Mouse (Mus musculus) forebrain, embryonic 15.5 days (tissue): ENCODE measurements around the gene Asxl2. TPM values are rescaled to one million over a fixed set of nuclear protein-coding genes. Genes with fewer than 3 reads are reported as not detected.
"Not testable (repeated sequence)": the region's sequence is repeated elsewhere in the genome, so short reads cannot be mapped to it uniquely, and the experiment has no call there.

Experiments used
- ATAC-seq: fragments of 200-750 bp; cut with Nextera tagmentation; replicated peaks from 2 replicates; pipeline ENCODE4 v1.8.0; 2017; ENCODE audit warnings: mild to moderate bottlenecking, moderate TSS enrichment, moderate library complexity
- H3K27ac ChIP-seq: fragments of 300-500 bp; sonication (generic); replicated peaks from 2 replicates; pipeline ENCODE4 v1.5.1; 2015; ENCODE audit warnings: mild to moderate bottlenecking, inconsistent platforms
- H3K27me3 ChIP-seq: fragments of 300-500 bp; sonication (generic); 2 replicates; pipeline ENCODE4 v1.6.1; 2015; ENCODE audit warnings: inconsistent platforms
- H3K36me3 ChIP-seq: fragments of 300-500 bp; sonication (generic); 2 replicates; pipeline ENCODE4 v1.6.1; 2015; ENCODE audit warnings: mild to moderate bottlenecking, inconsistent platforms
- H3K4me1 ChIP-seq: fragments of 300-500 bp; sonication (generic); 2 replicates; pipeline ENCODE4 v1.6.1; 2015; ENCODE audit warnings: inconsistent platforms
- H3K4me2 ChIP-seq: fragments of 300-500 bp; sonication (generic); replicated peaks from 2 replicates; pipeline ENCODE4 v1.6.1; 2015; ENCODE audit warnings: mild to moderate bottlenecking, inconsistent platforms
- H3K4me3 ChIP-seq: fragments of 300-500 bp; sonication (generic); 2 replicates; pipeline ENCODE4 v1.5.1; 2015; ENCODE audit warnings: mild to moderate bottlenecking, inconsistent platforms
- H3K9ac ChIP-seq: fragments of 300-500 bp; sonication (generic); replicated peaks from 2 replicates; pipeline ENCODE4 v1.6.1; 2015; ENCODE audit warnings: mild to moderate bottlenecking, inconsistent platforms
- H3K9me3 ChIP-seq: fragments of 300-500 bp; sonication (generic); 2 replicates; pipeline ENCODE4 v1.6.1; 2016; ENCODE audit warnings: inconsistent platforms
- WGBS: fragments of 180-500 bp; shearing (Covaris S2); methylation state at CpG from one replicate; pipeline ENCODE4 v1.1.7; 2015; ENCODE audit warnings: mixed read lengths; 5-methylcytosine and 5-hydroxymethylcytosine counted together
- polyA plus RNA-seq: library from polyadenylated mRNA; unstranded; fragments of >200 nt; fragmentation: Nextera tagmentation; extraction: Ambion mirVana; gene quantifications from 2 replicates; pipeline ENCODE4 v1.2.1, GENCODE M21; 2015

Gene Asxl2
- polyA plus RNA-seq, 1 experiment from 2014 or later = 14.4 TPM

DNA sequence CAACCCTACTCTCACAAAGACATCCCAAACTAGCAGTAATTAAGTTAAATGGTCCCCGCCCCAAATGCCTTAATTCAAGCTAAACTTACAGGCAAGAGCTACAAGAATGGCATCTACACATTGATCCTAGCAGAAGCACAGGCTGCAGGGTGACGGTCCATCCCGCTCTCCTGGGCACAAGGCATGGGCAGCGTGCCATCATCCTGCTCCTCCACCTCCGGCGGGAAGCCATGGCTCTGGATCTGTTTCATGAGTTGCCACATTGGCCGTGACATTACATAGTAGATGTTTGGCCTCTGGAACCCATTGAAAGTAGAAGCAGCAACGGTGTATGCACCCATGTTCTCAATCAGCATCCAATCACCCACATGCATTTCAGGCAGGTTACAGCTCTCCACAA, 95.1 kb downstream of the Asxl2 start:
- not testable (repeated sequence) for H3K4me1 ChIP-seq, H3K4me2 ChIP-seq, H3K4me3 ChIP-seq, H3K9ac ChIP-seq, H3K36me3 ChIP-seq, ATAC-seq, H3K27me3 ChIP-seq, H3K9me3 ChIP-seq, H3K27ac ChIP-seq
- 96% methylated on average over 8 of the region's 8 CpGs for whole genome bisulfite sequencing

- Histone ChIP-seq H3K27me3 (no peaks in the 10 kb centered on the region), H3K9ac (no peak overlapping the region), H3K4me2 (no peak overlapping the region), H3K36me3 (no peaks in the 10 kb centered on the region), H3K4me1 (no peaks in the 10 kb centered on the region), H3K4me3 (no peak overlapping the region), H3K27ac (no peak overlapping the region), H3K9me3 (no peaks in the 10 kb centered on the region)
- ATAC-seq = no peak
- WGBS = 95% methylated on average over 5 of the region's 5 CpGs
Observed at GRCm38 (mm10) chr12:3525536-3525935, 98.9 kb downstream of the Asxl2 start.

DNA sequence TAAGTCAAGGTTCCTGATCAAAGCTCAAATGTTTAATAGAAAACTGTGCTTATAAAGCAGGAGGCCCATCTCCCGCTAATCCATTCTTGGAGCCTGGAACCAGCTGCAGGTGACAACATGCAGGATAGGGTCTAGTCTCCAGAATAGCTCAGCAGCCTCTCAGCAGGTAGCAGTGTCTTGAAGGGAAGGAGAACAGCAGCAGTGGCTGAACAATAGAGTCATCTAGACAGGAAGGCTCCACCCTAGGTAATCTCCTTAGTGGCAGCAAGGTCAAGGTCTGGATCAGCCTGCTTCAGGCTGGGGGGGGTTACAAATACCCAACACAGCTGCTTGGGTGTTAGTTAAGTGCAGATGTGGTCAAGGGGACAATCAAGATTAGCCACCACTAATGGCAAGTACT, 108.8 kb downstream of the Asxl2 start:
- H3K9ac ChIP-seq, H3K4me2 ChIP-seq, H3K27ac ChIP-seq, H3K4me1 ChIP-seq, H3K36me3 ChIP-seq, H3K27me3 ChIP-seq, H3K4me3 ChIP-seq, H3K9me3 ChIP-seq, ATAC-seq: not testable (repeated sequence)
- WGBS = 94% methylated on average over 1 of the region's 1 CpGs

DNA sequence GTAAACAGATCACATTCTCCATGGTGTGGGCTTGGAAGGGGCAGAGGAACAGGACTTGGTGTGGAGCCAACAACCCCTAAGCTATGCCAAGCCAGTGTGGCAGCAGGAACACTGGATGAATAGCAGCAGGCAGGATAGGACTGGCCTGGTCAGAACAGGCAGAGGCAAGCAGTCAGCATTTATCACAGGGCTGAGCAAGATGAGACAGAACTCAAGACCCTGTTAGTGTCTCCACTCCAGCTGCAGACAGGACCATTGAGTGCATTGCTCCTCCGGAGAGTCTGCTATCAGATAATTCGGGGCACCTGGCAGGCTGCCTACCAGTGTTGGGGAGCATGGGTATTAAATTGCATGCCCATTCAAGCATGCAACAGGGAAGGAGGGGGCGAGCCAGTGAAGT, 111.0 kb downstream of the Asxl2 start:
- Histone ChIP-seq H3K4me3 (no peak overlapping the region), H3K27ac (no peak overlapping the region), H3K4me1 (no peaks in the 10 kb centered on the region), H3K9ac (no peak overlapping the region), H3K9me3 (no peaks in the 10 kb centered on the region), H3K27me3 (no peaks in the 10 kb centered on the region), H3K4me2 (no peak overlapping the region), H3K36me3 (no peaks in the 10 kb centered on the region)
- ATAC-seq = peak; percentile 64
- 55% methylated on average over 3 of the region's 3 CpGs for WGBS

- H3K27ac ChIP-seq = no peak overlapping the region
- no peak overlapping the region for H3K4me3 ChIP-seq
- no peak overlapping the region for H3K4me2 ChIP-seq
- no peak for ATAC-seq
- H3K27me3 ChIP-seq = no peaks in the 10 kb centered on the region
- no peaks in the 10 kb centered on the region for H3K4me1 ChIP-seq
- H3K9me3 ChIP-seq = no peaks in the 10 kb centered on the region
- H3K9ac ChIP-seq = no peak overlapping the region
- 77% methylated on average over 1 of the region's 1 CpGs for WGBS
- H3K36me3 ChIP-seq = no peaks in the 10 kb centered on the region
Observed at GRCm38 (mm10) chr12:3538036-3538435, 111.4 kb downstream of the Asxl2 start.

GRCm38 (mm10) chr12:3539605-3540004, 112.9 kb downstream of the Asxl2 start:
- 78% methylated on average over 2 of the region's 2 CpGs for WGBS
- H3K4me1 ChIP-seq = no peaks in the 10 kb centered on the region
- H3K27me3 ChIP-seq = no peaks in the 10 kb centered on the region
- no peak overlapping the region for H3K27ac ChIP-seq
- no peaks in the 10 kb centered on the region for H3K9me3 ChIP-seq
- no peak overlapping the region for H3K9ac ChIP-seq
- H3K36me3 ChIP-seq = no peaks in the 10 kb centered on the region
- ATAC-seq = no peak
- H3K4me3 ChIP-seq = no peak overlapping the region
- no peak overlapping the region for H3K4me2 ChIP-seq

- H3K4me3 ChIP-seq = no peak overlapping the region
- H3K36me3 ChIP-seq = no peaks in the 10 kb centered on the region
- no peak overlapping the region for H3K9ac ChIP-seq
- H3K4me1 ChIP-seq = no peaks in the 10 kb centered on the region
- no peak overlapping the region for H3K27ac ChIP-seq
- no peak overlapping the region for H3K4me2 ChIP-seq
- H3K27me3 ChIP-seq = no peaks in the 10 kb centered on the region
- ATAC-seq = no peak
- H3K9me3 ChIP-seq = no peaks in the 10 kb centered on the region
- WGBS = 90% methylated on average over 7 of the region's 7 CpGs
Observed at GRCm38 (mm10) chr12:3540871-3541270, 114.2 kb downstream of the Asxl2 start.

- H3K36me3 ChIP-seq = no peaks in the 10 kb centered on the region
- no peaks in the 10 kb centered on the region for H3K27me3 ChIP-seq
- peaks cover 6% of the 10 kb centered on the region for H3K4me1 ChIP-seq
- H3K9me3 ChIP-seq = no peaks in the 10 kb centered on the region
- H3K4me2 ChIP-seq = no peak overlapping the region
- no peak overlapping the region for H3K9ac ChIP-seq
- no peak overlapping the region for H3K4me3 ChIP-seq
- 68% methylated on average over 3 of the region's 3 CpGs for WGBS
- no peak for ATAC-seq
- no peak overlapping the region for H3K27ac ChIP-seq
Observed at GRCm38 (mm10) chr12:3545451-3545850, 118.8 kb downstream of the Asxl2 start.

DNA sequence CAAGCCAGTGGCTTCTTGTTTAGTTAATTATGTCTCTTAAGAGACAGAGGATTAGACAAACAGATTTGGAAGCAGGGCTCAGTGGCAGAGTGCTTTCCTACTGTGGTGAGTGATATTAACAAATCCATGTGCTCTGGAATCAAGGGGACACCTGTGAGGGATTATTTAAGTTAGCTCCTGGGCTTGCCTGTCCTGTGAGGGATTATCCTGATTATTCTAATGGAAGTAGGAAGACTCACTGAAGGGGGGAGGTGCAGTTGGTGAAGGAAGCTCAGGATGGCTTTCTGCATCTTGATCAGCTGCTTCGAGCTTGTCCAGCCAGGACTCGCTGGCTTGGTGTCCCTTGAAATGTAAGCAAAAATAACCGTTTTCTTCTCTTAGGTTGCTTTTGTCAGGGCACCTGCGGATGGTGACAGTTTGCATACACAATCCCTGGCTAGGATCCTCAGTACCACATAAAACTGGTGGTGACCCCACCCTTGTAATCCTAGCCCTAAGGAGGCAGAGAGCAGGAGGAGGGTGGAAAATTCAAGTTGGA, 119.5 kb downstream of the Asxl2 start:
- Histone ChIP-seq H3K36me3 (no peaks in the 10 kb centered on the region), H3K27ac (no peak overlapping the region), H3K27me3 (no peaks in the 10 kb centered on the region), H3K4me1 (peaks cover 7% of the 10 kb centered on the region), H3K4me2 (no peak overlapping the region), H3K9ac (no peak overlapping the region), H3K9me3 (no peaks in the 10 kb centered on the region), H3K4me3 (no peak overlapping the region)
- 21% methylated on average over 4 of the region's 4 CpGs for WGBS
- ATAC-seq = no peak

DNA sequence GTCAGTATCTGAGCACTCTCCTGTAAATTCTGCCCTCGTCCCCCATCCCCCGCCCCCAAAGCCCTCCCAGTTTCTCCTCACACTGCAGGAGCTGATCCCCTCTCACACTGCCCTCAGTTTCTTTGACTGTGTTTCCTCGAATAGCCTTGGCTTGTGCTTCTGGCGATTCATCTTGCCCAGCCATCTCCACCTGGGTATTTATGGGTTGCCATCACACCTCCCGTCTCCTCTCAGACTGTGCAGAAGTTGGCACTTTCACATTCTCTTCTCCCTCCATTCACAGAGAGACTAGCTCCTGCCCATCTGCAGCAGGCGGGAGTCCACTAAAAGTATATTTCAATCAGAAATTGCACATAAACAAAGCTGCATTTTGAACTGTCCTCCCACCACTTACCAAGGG, 120.1 kb downstream of the Asxl2 start:
- no peak overlapping the region for H3K9ac ChIP-seq
- peaks cover 7% of the 10 kb centered on the region for H3K4me1 ChIP-seq
- H3K4me3 ChIP-seq = no peak overlapping the region
- 32% methylated on average over 6 of the region's 6 CpGs for WGBS
- no peaks in the 10 kb centered on the region for H3K9me3 ChIP-seq
- no peaks in the 10 kb centered on the region for H3K27me3 ChIP-seq
- no peak overlapping the region for H3K4me2 ChIP-seq
- no peak for ATAC-seq
- H3K27ac ChIP-seq = no peak overlapping the region
- no peaks in the 10 kb centered on the region for H3K36me3 ChIP-seq

DNA sequence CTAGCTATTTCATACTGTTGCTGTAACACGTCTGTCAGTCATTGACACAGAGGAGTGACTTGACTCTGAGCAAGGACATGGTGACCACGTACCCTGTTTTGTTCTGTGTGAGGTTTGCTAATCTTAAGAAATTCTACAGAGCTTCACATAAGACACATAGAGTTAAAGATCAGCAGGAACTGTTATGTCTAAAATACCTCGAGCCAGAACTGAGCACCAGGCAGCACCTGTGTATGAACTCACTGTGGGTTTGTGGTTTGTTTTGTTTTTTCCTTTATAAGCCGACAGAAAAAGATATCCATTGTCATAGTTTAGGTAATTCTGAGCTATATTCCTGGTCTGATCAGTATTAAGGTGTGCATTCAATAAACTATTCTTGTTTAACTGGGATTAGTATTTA, 120.8 kb downstream of the Asxl2 start:
- Histone ChIP-seq H3K9me3 (no peaks in the 10 kb centered on the region), H3K4me3 (no peak overlapping the region), H3K4me1 (peaks cover 7% of the 10 kb centered on the region), H3K36me3 (no peaks in the 10 kb centered on the region), H3K27me3 (no peaks in the 10 kb centered on the region), H3K9ac (no peak overlapping the region), H3K27ac (no peak overlapping the region), H3K4me2 (no peak overlapping the region)
- ATAC-seq = no peak
- WGBS = 50% methylated on average over 4 of the region's 4 CpGs

DNA sequence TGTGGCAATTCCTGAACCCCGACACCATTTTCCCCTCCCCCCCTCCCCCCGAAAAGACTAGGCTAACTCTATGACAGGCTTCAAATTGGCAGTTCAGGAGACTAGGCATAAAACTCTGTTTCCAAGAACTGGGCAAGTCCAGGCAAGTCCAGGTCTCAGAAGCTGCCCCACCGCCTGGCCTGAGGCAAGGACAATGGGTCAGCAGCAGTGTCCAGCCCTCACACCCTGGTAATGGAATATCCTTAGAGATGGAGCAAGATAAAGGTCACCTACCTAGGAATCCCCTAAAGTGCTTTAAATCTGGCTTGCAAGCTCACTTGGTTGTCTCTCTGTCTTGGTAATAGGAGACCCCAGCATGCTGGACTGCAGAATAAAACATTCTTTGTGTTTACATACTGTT, 121.3 kb downstream of the Asxl2 start:
- Histone ChIP-seq H3K9me3 (no peaks in the 10 kb centered on the region), H3K4me2 (no peak overlapping the region), H3K27ac (no peak overlapping the region), H3K27me3 (no peaks in the 10 kb centered on the region), H3K4me3 (no peak overlapping the region), H3K36me3 (no peaks in the 10 kb centered on the region), H3K4me1 (peaks cover 7% of the 10 kb centered on the region), H3K9ac (no peak overlapping the region)
- 51% methylated on average over 3 of the region's 3 CpGs for WGBS
- no peak for ATAC-seq

- Histone ChIP-seq H3K4me1 (peaks cover 7% of the 10 kb centered on the region), H3K27me3 (no peaks in the 10 kb centered on the region), H3K27ac (no peak overlapping the region), H3K36me3 (no peaks in the 10 kb centered on the region), H3K4me2 (no peak overlapping the region), H3K9ac (no peak overlapping the region), H3K9me3 (no peaks in the 10 kb centered on the region), H3K4me3 (no peak overlapping the region)
- 59% methylated on average over 5 of the region's 5 CpGs for WGBS
- ATAC-seq = no peak
Observed at GRCm38 (mm10) chr12:3548582-3549211, 122.0 kb downstream of the Asxl2 start.
